Mouse (Mus musculus): Measurements from ENCODE around the gene Sipa1l1.
"Not testable (repeated sequence)": the region's sequence is repeated elsewhere in the genome, so short reads cannot be mapped to it uniquely, and the experiment has no call there.

Gene Sipa1l1

GRCm38 (mm10) chr12:82486829-82487560 is 317.9 kb downstream of the Sipa1l1 start:
- DNase-seq: no peak

DNA sequence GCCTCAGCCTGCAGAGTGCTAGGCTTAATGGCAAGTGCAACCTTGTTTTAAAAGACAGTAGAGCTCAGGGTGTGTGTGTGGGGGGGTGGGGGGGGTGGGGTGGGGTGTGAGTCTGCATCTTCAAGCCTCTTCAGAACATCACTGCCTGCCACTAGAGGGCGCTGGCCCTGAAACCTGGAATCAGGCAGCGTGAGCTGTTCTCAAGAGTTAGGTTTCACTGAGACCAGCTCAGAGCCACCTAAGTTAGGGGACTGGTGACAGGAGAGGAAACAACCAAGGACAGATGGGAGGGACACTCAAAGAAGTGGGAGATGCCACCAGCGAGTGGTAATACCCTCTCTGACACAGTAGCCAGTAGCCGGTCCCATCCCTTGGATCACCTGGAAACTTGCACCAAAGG is 320.0 kb downstream of the Sipa1l1 start:
- DNase-seq: no peak

GRCm38 (mm10) chr12:82489621-82490020 is 320.5 kb downstream of the Sipa1l1 start:
- no peak for DNase-seq

DNA sequence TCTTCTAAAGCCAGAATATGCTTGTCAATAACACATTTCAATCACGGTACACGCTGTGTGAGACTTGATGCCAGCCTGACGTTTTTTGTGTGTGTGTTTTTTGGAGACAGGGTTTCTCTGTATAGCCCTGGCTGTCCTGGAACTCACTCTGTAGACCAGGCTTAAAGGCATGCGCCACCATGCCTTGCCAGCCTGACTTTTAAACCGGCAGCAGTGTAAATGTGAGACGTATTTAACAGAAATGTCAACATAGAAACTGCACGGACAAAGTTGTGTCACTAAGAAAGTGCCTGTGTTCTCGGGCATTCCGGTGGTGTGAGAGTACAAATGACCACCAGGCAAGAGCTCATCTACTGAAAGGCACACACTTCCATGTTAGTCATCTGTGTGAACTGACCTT is 323.3 kb downstream of the Sipa1l1 start:
- no peak for DNase-seq

GRCm38 (mm10) chr12:82493260-82493659 is 324.1 kb downstream of the Sipa1l1 start:
- DNase-seq: not testable (repeated sequence)

GRCm38 (mm10) chr12:82495936-82496335 is 326.8 kb downstream of the Sipa1l1 start:
- DNase-seq: no peak

DNA sequence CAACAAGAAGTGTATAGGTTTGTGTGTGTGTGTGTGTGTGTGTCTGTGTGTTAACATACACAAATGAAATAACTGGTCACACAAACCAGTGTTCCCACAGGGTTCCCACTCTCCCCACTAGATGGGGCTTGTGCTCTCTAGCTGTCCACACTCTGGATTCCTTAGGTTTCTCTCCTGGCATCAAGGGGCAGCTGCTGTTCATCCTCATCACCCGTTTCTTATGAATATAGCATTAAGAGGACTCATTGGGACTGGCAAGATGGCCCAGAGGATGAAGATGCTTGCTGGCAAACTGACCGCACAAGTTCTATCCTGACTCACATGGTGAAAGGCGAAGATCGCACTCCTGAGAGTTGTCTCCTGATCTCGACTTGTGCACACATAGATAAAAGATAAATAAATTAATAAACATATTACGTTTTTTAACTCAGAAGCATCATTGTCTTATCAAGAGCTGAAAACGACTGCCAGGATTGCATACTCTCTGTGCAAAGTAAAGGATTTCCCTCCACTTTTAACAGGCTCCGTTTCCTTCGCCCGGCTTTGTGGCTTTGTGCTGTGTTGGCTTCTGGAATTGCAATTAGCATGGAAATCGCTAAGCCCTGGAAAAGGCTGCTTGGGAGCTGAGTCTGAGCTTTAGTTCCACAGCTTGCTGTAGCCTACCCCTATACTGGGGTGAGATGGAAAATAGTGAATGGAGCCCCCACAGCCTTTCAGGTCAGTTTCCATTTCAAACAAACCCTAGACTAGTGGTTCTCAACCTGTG is 328.9 kb downstream of the Sipa1l1 start:
- peak; percentile 20 for DNase-seq

DNA sequence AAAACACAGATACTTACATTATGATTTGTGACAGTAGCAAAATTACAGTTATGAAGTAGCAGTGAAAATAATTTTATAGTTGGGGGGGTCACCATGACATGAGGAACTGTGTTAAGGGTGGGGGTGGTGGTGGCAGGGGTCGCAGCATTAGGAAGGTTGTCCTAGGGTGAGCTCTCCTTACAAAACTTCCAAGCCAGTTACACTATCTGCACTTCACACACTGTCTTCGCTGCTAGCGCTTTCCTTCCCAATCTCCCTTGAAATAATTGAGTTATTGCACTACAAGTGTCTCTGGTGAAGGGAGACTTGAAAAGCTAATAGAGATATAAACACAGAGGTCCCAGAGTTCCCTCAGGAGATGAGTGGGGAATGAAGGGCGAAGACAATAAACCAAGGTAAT is 329.6 kb downstream of the Sipa1l1 start:
- DNase-seq: no peak

GRCm38 (mm10) chr12:82499731-82500130 is 330.6 kb downstream of the Sipa1l1 start:
- DNase-seq: no peak

Measured in cerebellum, adult 11 months (tissue).